Mouse (Mus musculus): ENCODE data around the gene Cacna1c.

DNA sequence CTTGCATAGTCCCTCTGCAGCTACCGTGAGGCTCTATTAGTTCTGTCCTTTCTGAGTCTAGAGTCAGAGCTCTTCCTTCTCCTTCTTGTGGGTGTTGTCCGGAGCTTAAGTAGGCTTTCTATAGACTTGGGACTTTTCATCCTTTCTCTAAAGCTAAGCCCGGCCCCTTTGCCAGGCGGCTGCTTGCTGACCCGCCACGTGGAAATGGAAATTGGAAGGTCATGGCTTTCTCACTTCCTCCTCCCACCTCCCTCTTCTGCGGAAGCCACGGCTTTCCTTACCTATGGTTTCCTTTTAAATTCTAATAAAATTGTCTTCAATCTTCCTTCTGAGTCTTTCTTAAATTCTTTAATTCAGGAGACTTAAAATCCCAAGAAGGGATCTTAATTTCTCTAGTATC, 148.9 kb downstream of the Cacna1c start:
- TF ChIP-seq POLR2A (IDR thresholded peaks at IDR 0.05; ENCODE audit: insufficient read length, low read depth) (no peak), MYOG (IDR thresholded peaks at IDR 0.05; ENCODE audit: control insufficient read depth in 1 of 3, insufficient read depth in 1 of 3, insufficient read length in 2 of 3, low read depth in 2 of 3) (no peak), SRF (IDR thresholded peaks at IDR 0.05; ENCODE audit: control insufficient read depth, insufficient read length, low read depth) (no peak), POLR2AphosphoS2 (IDR thresholded peaks at IDR 0.05; ENCODE audit: insufficient read length, low read depth) (no peak), MAX (IDR thresholded peaks at IDR 0.05; ENCODE audit: low read depth) (no peak)

Data from myocyte (in vitro differentiated cells).